Mouse (Mus musculus) liver, embryonic 12.5 days (tissue): ENCODE measurements around the gene Wdr25. TPM values are rescaled to one million over a fixed set of nuclear protein-coding genes. Genes with fewer than 3 reads are reported as not detected.
A peak's percentile ranks its signal among the peaks of the same experiment; 100 is the strongest.

Experiments
- ATAC-seq: fragments of 200-750 bp; cut with Nextera tagmentation; 2 replicates; pipeline ENCODE4 v1.8.0; 2017; ENCODE audit warnings: moderate number of reproducible peaks, mild to moderate bottlenecking, moderate library complexity
- H3K27ac ChIP-seq: fragments of 300-500 bp; sonication (generic); 2 replicates; pipeline ENCODE4 v1.5.1; 2016; ENCODE audit warnings: mild to moderate bottlenecking
- H3K27me3 ChIP-seq: fragments of 300-500 bp; sonication (generic); replicated peaks from 2 replicates; pipeline ENCODE4 v1.6.1; 2016; ENCODE audit warnings: mild to moderate bottlenecking, moderate library complexity
- H3K36me3 ChIP-seq: fragments of 300-500 bp; sonication (generic); 2 replicates; pipeline ENCODE4 v1.6.1; 2016; ENCODE audit warnings: mild to moderate bottlenecking, moderate library complexity
- H3K4me1 ChIP-seq: fragments of 300-500 bp; sonication (generic); 2 replicates; pipeline ENCODE4 v1.6.1; 2016
- H3K4me2 ChIP-seq: fragments of 300-500 bp; sonication (generic); 2 replicates; pipeline ENCODE4 v1.6.1; 2016; ENCODE audit warnings: mild to moderate bottlenecking, moderate library complexity
- H3K4me3 ChIP-seq: fragments of 300-500 bp; sonication (generic); 2 replicates; pipeline ENCODE4 v1.5.1; 2016; ENCODE audit warnings: mild to moderate bottlenecking, moderate library complexity
- H3K9ac ChIP-seq: fragments of 300-500 bp; sonication (generic); 2 replicates; pipeline ENCODE4 v1.6.1; 2016; ENCODE audit warnings: mild to moderate bottlenecking, moderate library complexity
- H3K9me3 ChIP-seq: fragments of 300-500 bp; sonication (generic); replicated peaks from 2 replicates; pipeline ENCODE4 v1.6.1; 2016; ENCODE audit warnings: mild to moderate bottlenecking, moderate library complexity
- WGBS: fragments of 180-500 bp; shearing (Covaris S2); methylation state at CpG from one replicate; pipeline ENCODE4 v1.1.7; 2016; ENCODE audit not compliant: insufficient replicate concordance; 5-methylcytosine and 5-hydroxymethylcytosine counted together
- polyA plus RNA-seq: library from polyadenylated mRNA; unstranded; fragments of >200 nt; fragmentation: Nextera tagmentation; extraction: Ambion mirVana; gene quantifications from 2 replicates; pipeline ENCODE4 v1.2.1, GENCODE M21; 2016

Wdr25 gene
- polyA plus RNA-seq, 1 experiment from 2014 or later, result 5.3 TPM

GRCm38 (mm10) chr12:109053020-109053806 is 159.8 kb downstream of the Wdr25 start:
- no peak for ATAC-seq
- Histone ChIP-seq H3K4me2 (peak overlapping the region; percentile 62), H3K9ac (0 out of 2 replicates have a peak overlapping the region, but pooled peaks have one; percentile 22), H3K36me3 (no peaks in the 10 kb centered on the region), H3K27me3 (peaks cover 95% of the 10 kb centered on the region), H3K4me3 (peak overlapping the region; percentile 48), H3K9me3 (no peaks in the 10 kb centered on the region), H3K4me1 (no peaks in the 10 kb centered on the region), H3K27ac (no peak overlapping the region)
- under 1% methylated on average over 85 of the region's 105 CpGs for WGBS

DNA sequence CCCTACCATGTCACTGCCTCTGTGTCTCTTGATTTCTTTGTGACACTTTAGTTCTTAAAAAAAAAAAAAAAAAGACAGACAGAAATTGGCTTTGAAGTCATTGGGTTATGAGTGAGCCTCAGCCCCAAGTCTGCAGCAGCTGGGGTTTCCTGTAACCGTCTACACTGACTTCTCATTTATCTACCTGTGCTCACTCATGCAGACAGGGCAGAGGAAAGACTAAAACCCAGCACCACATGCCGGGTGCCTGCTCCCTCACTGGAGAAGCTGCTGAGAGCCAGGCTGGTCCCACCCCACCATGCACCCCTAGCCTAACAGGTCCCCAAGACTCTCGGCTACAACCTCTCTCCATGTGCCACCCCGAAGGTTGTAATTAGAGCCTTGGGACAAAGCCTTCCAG is 164.3 kb downstream of the Wdr25 start:
- no peak overlapping the region for H3K4me2 ChIP-seq
- WGBS, result 53% methylated on average over 4 of the region's 4 CpGs
- H3K4me1 ChIP-seq, result no peaks in the 10 kb centered on the region
- H3K27ac ChIP-seq, result no peak overlapping the region
- H3K9me3 ChIP-seq, result no peaks in the 10 kb centered on the region
- no peak overlapping the region for H3K9ac ChIP-seq
- H3K27me3 ChIP-seq, result peaks cover 61% of the 10 kb centered on the region
- no peak for ATAC-seq
- no peaks in the 10 kb centered on the region for H3K36me3 ChIP-seq
- no peak overlapping the region for H3K4me3 ChIP-seq

- WGBS, result 67% methylated on average over 8 of the region's 8 CpGs
- Histone ChIP-seq H3K27me3 (peaks cover 54% of the 10 kb centered on the region), H3K9me3 (no peaks in the 10 kb centered on the region), H3K4me1 (no peaks in the 10 kb centered on the region), H3K36me3 (no peaks in the 10 kb centered on the region), H3K4me3 (no peak overlapping the region), H3K9ac (no peak overlapping the region), H3K27ac (no peak overlapping the region), H3K4me2 (no peak overlapping the region)
- no peak for ATAC-seq
These were observed 165.2 kb downstream of the Wdr25 start for GRCm38 (mm10) chr12:109058660-109059059.

GRCm38 (mm10) chr12:109067561-109068135 is 174.2 kb downstream of the Wdr25 start:
- WGBS, result 3% methylated on average over 55 of the region's 59 CpGs
- H3K4me1 ChIP-seq, result no peaks in the 10 kb centered on the region
- no peaks in the 10 kb centered on the region for H3K36me3 ChIP-seq
- H3K9ac ChIP-seq, result peak overlapping the region; percentile 32; the same call in 1 of the 2 replicates
- peak overlapping the region; percentile 72 for H3K4me2 ChIP-seq
- H3K27me3 ChIP-seq, result peaks cover 55% of the 10 kb centered on the region
- no peak overlapping the region for H3K27ac ChIP-seq
- ATAC-seq, result peak; percentile 70
- H3K9me3 ChIP-seq, result no peaks in the 10 kb centered on the region
- H3K4me3 ChIP-seq, result peak overlapping the region; percentile 51

- peaks cover 55% of the 10 kb centered on the region for H3K27me3 ChIP-seq
- no peak within 1 kb of the TSS for H3K27ac ChIP-seq
- peak; percentile 13 for ATAC-seq
- WGBS, result 8% methylated on average over 31 of the region's 48 CpGs
- peak within 1 kb of the TSS; percentile 51 for H3K4me3 ChIP-seq
- no peaks in the 10 kb centered on the region for H3K36me3 ChIP-seq
- H3K4me2 ChIP-seq, result peak within 1 kb of the TSS; percentile 72
- peak within 1 kb of the TSS; percentile 32; the same call in 1 of the 2 replicates for H3K9ac ChIP-seq
- no peaks in the 10 kb centered on the region for H3K4me1 ChIP-seq
- H3K9me3 ChIP-seq, result no peaks in the 10 kb centered on the region
These were observed 174.8 kb downstream of the Wdr25 start, which contains the start of gene Begain for GRCm38 (mm10) chr12:109068167-109068653. TSS of gene Begain (minus strand) at chr12:109068217.

DNA sequence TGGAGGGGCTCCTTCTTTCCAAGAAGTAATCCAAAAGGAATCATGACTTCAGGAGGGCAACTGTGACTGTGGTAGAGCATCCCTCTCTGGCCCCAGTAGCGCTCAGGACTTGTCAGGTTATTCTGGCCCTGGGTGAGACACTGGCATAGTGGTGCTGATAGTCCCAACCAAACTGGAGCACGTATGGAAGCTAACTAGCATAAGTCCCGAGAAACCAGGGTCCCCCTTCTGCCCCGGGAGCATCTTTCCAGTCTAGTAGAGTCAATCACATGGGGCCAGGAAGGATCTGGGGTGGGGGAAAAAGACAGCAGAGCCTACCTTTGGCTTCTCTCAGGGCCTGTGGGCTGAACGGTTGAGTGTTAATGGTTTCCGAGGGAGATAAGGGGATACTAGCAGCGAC is 175.3 kb downstream of the Wdr25 start:
- peak overlapping the region; percentile 72; the same call in 1 of the 2 replicates for H3K4me2 ChIP-seq
- no peak overlapping the region for H3K4me3 ChIP-seq
- no peaks in the 10 kb centered on the region for H3K9me3 ChIP-seq
- ATAC-seq, result no peak
- WGBS, result 37% methylated on average over 7 of the region's 7 CpGs
- no peak overlapping the region for H3K9ac ChIP-seq
- H3K27ac ChIP-seq, result no peak overlapping the region
- no peaks in the 10 kb centered on the region for H3K4me1 ChIP-seq
- H3K27me3 ChIP-seq, result peaks cover 53% of the 10 kb centered on the region
- H3K36me3 ChIP-seq, result no peaks in the 10 kb centered on the region

- no peaks in the 10 kb centered on the region for H3K36me3 ChIP-seq
- H3K4me1 ChIP-seq, result no peaks in the 10 kb centered on the region
- no peak overlapping the region for H3K27ac ChIP-seq
- H3K9me3 ChIP-seq, result no peaks in the 10 kb centered on the region
- peaks cover 43% of the 10 kb centered on the region for H3K27me3 ChIP-seq
- H3K4me2 ChIP-seq, result no peak overlapping the region
- 33% methylated on average over 2 of the region's 2 CpGs for WGBS
- H3K4me3 ChIP-seq, result no peak overlapping the region
- no peak overlapping the region for H3K9ac ChIP-seq
- no peak for ATAC-seq
These were observed 176.3 kb downstream of the Wdr25 start for GRCm38 (mm10) chr12:109069751-109070150.

- WGBS, result 73% methylated on average over 13 of the region's 13 CpGs
- Histone ChIP-seq H3K4me2 (no peak overlapping the region), H3K27me3 (peaks cover 32% of the 10 kb centered on the region), H3K9me3 (no peaks in the 10 kb centered on the region), H3K4me1 (no peaks in the 10 kb centered on the region), H3K9ac (no peak overlapping the region), H3K27ac (no peak overlapping the region), H3K4me3 (no peak overlapping the region), H3K36me3 (no peaks in the 10 kb centered on the region)
- no peak for ATAC-seq
These were observed 177.8 kb downstream of the Wdr25 start for GRCm38 (mm10) chr12:109071248-109071647.

GRCm38 (mm10) chr12:109074106-109074505 is 180.7 kb downstream of the Wdr25 start:
- Histone ChIP-seq H3K4me1 (no peaks in the 10 kb centered on the region), H3K27me3 (peaks cover 7% of the 10 kb centered on the region; the same call in 1 of the 2 replicates), H3K27ac (no peak overlapping the region), H3K9me3 (no peaks in the 10 kb centered on the region), H3K4me3 (no peak overlapping the region), H3K36me3 (no peaks in the 10 kb centered on the region), H3K9ac (no peak overlapping the region), H3K4me2 (no peak overlapping the region)
- ATAC-seq, result no peak
- WGBS, result 69% methylated on average over 6 of the region's 6 CpGs

DNA sequence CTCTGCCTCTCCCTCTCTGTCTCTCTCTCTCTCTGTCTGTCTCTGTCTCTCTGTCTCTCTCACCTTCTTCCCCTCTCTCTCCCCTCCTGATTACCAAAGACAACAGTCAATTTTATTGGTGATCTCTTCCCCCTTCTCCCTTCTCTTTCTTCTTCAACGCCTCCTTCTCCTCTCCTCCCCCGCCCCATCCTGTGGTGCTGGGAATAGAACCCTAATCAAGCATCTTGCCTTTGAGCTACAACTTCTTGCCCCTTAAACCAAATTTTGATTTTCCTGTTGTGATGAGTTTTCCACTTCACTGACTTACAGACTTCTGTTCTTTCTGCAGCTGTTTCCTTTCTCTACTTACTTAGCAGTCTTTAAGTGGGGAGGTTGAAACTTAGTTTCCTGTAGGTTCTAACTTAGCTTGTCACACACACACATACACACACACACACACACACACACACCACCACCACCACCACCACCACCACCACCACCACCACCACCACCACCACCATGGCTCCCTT is 181.4 kb downstream of the Wdr25 start:
- H3K4me3 ChIP-seq, result no peak overlapping the region
- no peak overlapping the region for H3K4me2 ChIP-seq
- peaks cover 1% of the 10 kb centered on the region; the same call in 1 of the 2 replicates for H3K27me3 ChIP-seq
- H3K9ac ChIP-seq, result no peak overlapping the region
- 39% methylated on average over 2 of the region's 2 CpGs for WGBS
- H3K27ac ChIP-seq, result no peak overlapping the region
- ATAC-seq, result no peak
- H3K36me3 ChIP-seq, result no peaks in the 10 kb centered on the region
- no peaks in the 10 kb centered on the region for H3K4me1 ChIP-seq
- H3K9me3 ChIP-seq, result no peaks in the 10 kb centered on the region

GRCm38 (mm10) chr12:109077036-109077435 is 183.6 kb downstream of the Wdr25 start:
- 57% methylated on average over 6 of the region's 6 CpGs for WGBS
- Histone ChIP-seq H3K36me3 (no peaks in the 10 kb centered on the region), H3K27me3 (no peaks in the 10 kb centered on the region; the same call in 1 of the 2 replicates), H3K4me1 (no peaks in the 10 kb centered on the region), H3K9me3 (no peaks in the 10 kb centered on the region), H3K4me2 (no peak overlapping the region), H3K9ac (no peak overlapping the region), H3K4me3 (no peak overlapping the region), H3K27ac (no peak overlapping the region)
- ATAC-seq, result no peak
